In the genomic region with DNA sequence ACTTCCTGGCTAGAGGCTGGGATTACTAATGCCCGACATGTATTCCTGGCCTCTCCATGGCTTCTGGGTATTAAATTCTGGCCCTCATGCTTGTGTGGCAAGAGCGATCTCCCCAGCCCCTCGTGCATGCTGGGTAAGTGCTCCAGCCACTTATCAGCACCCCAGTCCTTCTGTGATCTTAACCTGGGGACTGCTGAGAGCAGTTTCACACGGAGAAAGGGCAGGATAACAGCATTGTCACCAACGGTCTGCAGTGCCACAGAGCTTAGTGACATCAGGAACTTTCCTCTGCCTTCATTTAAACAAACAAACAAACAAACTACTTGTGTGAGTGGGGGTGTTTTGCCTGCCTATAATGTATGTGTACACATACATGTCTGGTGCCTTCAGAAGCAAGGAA, we compare ENCODE assay signal across 15 mouse cellular contexts. TPM values are rescaled to one million over a fixed set of nuclear protein-coding genes. Genes with fewer than 3 reads are reported as not detected.
A peak's percentile ranks its signal among the peaks of the same experiment; 100 is the strongest.
DNase-seq lines count a peak whose midpoint lies in the region; ATAC-seq and TF ChIP-seq lines count a peak whose summit lies in the region.
"Had no signal": no experiment of that assay in that cellular context is flagged by ENCODE, and none has a peak within 500 bp of the region (broad histone marks: within the 10 kb centered on the region; RNA-seq: fewer than 3 reads in every experiment).

No protein-coding gene starts in this region.

- peaks cover 76% of the 10 kb centered on the region for H3K27me3 ChIP-seq in heart, embryonic 10.5 days (ENCODE audit: insufficient read depth, poor library complexity, severe bottlenecking)
- H3K27me3 ChIP-seq in kidney, postnatal 0 days (ENCODE audit: insufficient read depth, low read length), result no peaks in the 10 kb centered on the region
- H3K27me3 ChIP-seq in embryonic facial prominence, embryonic 14.5 days (replicated peaks; ENCODE audit: control insufficient read depth, insufficient read depth, low read length), result peaks cover 27% of the 10 kb centered on the region
- peaks cover 59% of the 10 kb centered on the region for H3K27me3 ChIP-seq in liver, embryonic 15.5 days
- H3K27me3 ChIP-seq: Patski had no signal

- H3K4me3 ChIP-seq in heart, embryonic 10.5 days, result peak overlapping the region; percentile 58
- peak overlapping the region; percentile 25; the same call in 1 of the 2 replicates for H3K4me3 ChIP-seq in kidney, postnatal 0 days (replicated peaks; ENCODE audit: low read depth, low read length)
- H3K4me3 ChIP-seq in embryonic facial prominence, embryonic 14.5 days (ENCODE audit: low read depth, low read length), result no peak overlapping the region
- H3K4me3 ChIP-seq in liver, embryonic 15.5 days (replicated peaks), result peak overlapping the region; percentile 21; the same call in 1 of the 2 replicates
- H3K4me3 ChIP-seq: myocyte had no signal

- H3K9ac ChIP-seq in kidney, postnatal 0 days (ENCODE audit: low read depth, low read length), result no peak overlapping the region
- peak overlapping the region; percentile 15; the same call in 1 of the 2 replicates for H3K9ac ChIP-seq in embryonic facial prominence, embryonic 14.5 days (ENCODE audit: low read depth, low read length)
- no peak overlapping the region; the same call in 1 of the 2 replicates for H3K9ac ChIP-seq in liver, embryonic 15.5 days

- ATAC-seq in kidney, postnatal 0 days (replicated peaks; ENCODE audit: low FRiP score, low read depth), result no peak
- no peak for ATAC-seq in embryonic facial prominence, embryonic 14.5 days (ENCODE audit: low read depth)
- ATAC-seq in liver, embryonic 15.5 days (ENCODE audit: insufficient read depth), result no peak
- ATAC-seq: inflammation-experienced regulatory T-cells, adult 6 months; Patski had no signal

- no peaks in the 10 kb centered on the region for H3K9me3 ChIP-seq in heart, embryonic 10.5 days
- H3K9me3 ChIP-seq in kidney, postnatal 0 days (replicated peaks; ENCODE audit: low read length), result no peaks in the 10 kb centered on the region
- H3K9me3 ChIP-seq in embryonic facial prominence, embryonic 14.5 days (ENCODE audit: control insufficient read depth, low read length), result no peaks in the 10 kb centered on the region
- H3K9me3 ChIP-seq in liver, embryonic 15.5 days (replicated peaks), result no peaks in the 10 kb centered on the region

- no peak overlapping the region for H3K4me2 ChIP-seq in kidney, postnatal 0 days (ENCODE audit: low read length)
- H3K4me2 ChIP-seq in embryonic facial prominence, embryonic 14.5 days (ENCODE audit: low read depth, low read length), result no peak overlapping the region; the same call in 1 of the 2 replicates
- H3K4me2 ChIP-seq in liver, embryonic 15.5 days, result peak overlapping the region; percentile 59

- no peaks in the 10 kb centered on the region for H3K36me3 ChIP-seq in heart, embryonic 10.5 days
- H3K36me3 ChIP-seq in kidney, postnatal 0 days (ENCODE audit: insufficient read depth, low read length), result no peaks in the 10 kb centered on the region
- no peaks in the 10 kb centered on the region for H3K36me3 ChIP-seq in embryonic facial prominence, embryonic 14.5 days (ENCODE audit: control insufficient read depth, insufficient read depth, low read length)
- no peaks in the 10 kb centered on the region for H3K36me3 ChIP-seq in liver, embryonic 15.5 days (replicated peaks)

- no peak for DNase-seq in heart, embryonic 10.5 days (ENCODE audit: low spot score)
- DNase-seq in heart, adult 11 months, result no peak
- no peak for DNase-seq in kidney, postnatal 0 days (ENCODE audit: low spot score)
- DNase-seq in kidney, adult 8-10 months, result no peak
- DNase-seq in embryonic facial prominence, embryonic 14.5 days (ENCODE audit: low spot score), result no peak
- no peak for DNase-seq in adipocyte (ENCODE audit: low spot score)
- no peak for DNase-seq in left cerebral cortex, adult 9 months (ENCODE audit: low spot score in 2 of 2)
- DNase-seq: adrenal gland, postnatal 25 days; cerebellum, adult 11-12 months; layer of hippocampus, postnatal 36 days; right cerebral cortex, postnatal 14 days had no signal

- 2% methylated on average over 5 of the region's 5 CpGs for WGBS in heart, embryonic 10.5 days
- 8% methylated on average over 5 of the region's 5 CpGs for WGBS in kidney, postnatal 0 days
- 13% methylated on average over 5 of the region's 5 CpGs for WGBS in embryonic facial prominence, embryonic 14.5 days
- 7% methylated on average over 5 of the region's 5 CpGs for WGBS in liver, embryonic 15.5 days (ENCODE audit: insufficient replicate concordance)

- no peak for TF ChIP-seq CTCF in kidney, postnatal 0 days (IDR thresholded peaks at IDR 0.05; ENCODE audit: low read depth)

- H3K4me1 ChIP-seq in heart, embryonic 10.5 days, result peaks cover 27% of the 10 kb centered on the region
- 0 out of 2 replicates have a peak, but pooled peaks cover 14% of the 10 kb centered on the region for H3K4me1 ChIP-seq in kidney, postnatal 0 days (replicated peaks; ENCODE audit: insufficient read depth, low read length)
- H3K4me1 ChIP-seq in embryonic facial prominence, embryonic 14.5 days (ENCODE audit: control insufficient read depth, insufficient read depth, low read length), result peaks cover 14% of the 10 kb centered on the region
- H3K4me1 ChIP-seq in liver, embryonic 15.5 days (replicated peaks), result peaks cover 34% of the 10 kb centered on the region

- no peak overlapping the region for H3K27ac ChIP-seq in heart, embryonic 10.5 days
- H3K27ac ChIP-seq in kidney, postnatal 0 days, result no peak overlapping the region
- H3K27ac ChIP-seq in embryonic facial prominence, embryonic 14.5 days (replicated peaks; ENCODE audit: low read depth, low read length), result no peak overlapping the region
- H3K27ac ChIP-seq in liver, embryonic 15.5 days (replicated peaks), result no peak overlapping the region

RNA-seq across cellular contexts. Expression of a gene that starts 2.9 kb away (rescaled TPM):
- 0.18 TPM in 1 of 2 replicates, not detected in the other for polyA plus RNA-seq in heart, embryonic 10.5 days (2016; fragmentation: Nextera tagmentation; extraction: Ambion mirVana)
- 15.3 and 19.4 TPM in 2 replicates for polyA plus RNA-seq in kidney, postnatal 0 days (2015; fragmentation: Nextera tagmentation; extraction: Ambion mirVana)
- polyA plus RNA-seq in embryonic facial prominence, embryonic 14.5 days (2014; fragmentation: Nextera tagmentation; extraction: Ambion mirVana), result 0.22 and 0.39 TPM in 2 replicates
- 0.54 and 1.0 TPM in 2 replicates for polyA plus RNA-seq in liver, embryonic 15.5 days (2015; fragmentation: Nextera tagmentation; extraction: Ambion mirVana)
- polyA plus RNA-seq: myocyte had no signal

RNA-seq across cellular contexts. Expression of a gene that starts 12.6 kb away (rescaled TPM):
- polyA plus RNA-seq in heart, embryonic 10.5 days (2016; fragmentation: Nextera tagmentation; extraction: Ambion mirVana), result 0.23 and 0.29 TPM in 2 replicates
- 12.9 and 13.5 TPM in 2 replicates for polyA plus RNA-seq in kidney, postnatal 0 days (2015; fragmentation: Nextera tagmentation; extraction: Ambion mirVana)
- 2.8 and 4.3 TPM in 2 replicates for polyA plus RNA-seq in embryonic facial prominence, embryonic 14.5 days (2014; fragmentation: Nextera tagmentation; extraction: Ambion mirVana)
- 1.6 and 1.7 TPM in 2 replicates for polyA plus RNA-seq in liver, embryonic 15.5 days (2015; fragmentation: Nextera tagmentation; extraction: Ambion mirVana)
- polyA plus RNA-seq: myocyte had no signal

RNA-seq across cellular contexts. Expression of a gene that starts 17.8 kb away (rescaled TPM):
- 77.6 and 101 TPM in 2 replicates for polyA plus RNA-seq in heart, embryonic 10.5 days (2016; fragmentation: Nextera tagmentation; extraction: Ambion mirVana)
- 90.2 and 100 TPM in 2 replicates for polyA plus RNA-seq in kidney, postnatal 0 days (2015; fragmentation: Nextera tagmentation; extraction: Ambion mirVana)
- 103 and 105 TPM in 2 replicates for polyA plus RNA-seq in embryonic facial prominence, embryonic 14.5 days (2014; fragmentation: Nextera tagmentation; extraction: Ambion mirVana)
- polyA plus RNA-seq in liver, embryonic 15.5 days (2015; fragmentation: Nextera tagmentation; extraction: Ambion mirVana), result 37.8 and 40.1 TPM in 2 replicates

RNA-seq across cellular contexts. Expression of a gene that starts 20.9 kb away (rescaled TPM):
- 4.2 and 7.1 TPM in 2 replicates for polyA plus RNA-seq in heart, embryonic 10.5 days (2016; fragmentation: Nextera tagmentation; extraction: Ambion mirVana)
- polyA plus RNA-seq in kidney, postnatal 0 days (2015; fragmentation: Nextera tagmentation; extraction: Ambion mirVana), result 18.6 and 20.6 TPM in 2 replicates
- polyA plus RNA-seq in embryonic facial prominence, embryonic 14.5 days (2014; fragmentation: Nextera tagmentation; extraction: Ambion mirVana), result 13.6 and 14.9 TPM in 2 replicates
- 6.4 TPM in 2 replicates for polyA plus RNA-seq in liver, embryonic 15.5 days (2015; fragmentation: Nextera tagmentation; extraction: Ambion mirVana)

RNA-seq across cellular contexts. Expression of a gene that starts 47.1 kb away (rescaled TPM):
- polyA plus RNA-seq in heart, embryonic 10.5 days (2016; fragmentation: Nextera tagmentation; extraction: Ambion mirVana), result 0.84 and 1.2 TPM in 2 replicates
- polyA plus RNA-seq in kidney, postnatal 0 days (2015; fragmentation: Nextera tagmentation; extraction: Ambion mirVana), result 8.5 and 8.8 TPM in 2 replicates
- polyA plus RNA-seq in embryonic facial prominence, embryonic 14.5 days (2014; fragmentation: Nextera tagmentation; extraction: Ambion mirVana), result 5.1 and 7.4 TPM in 2 replicates
- 4.2 and 4.8 TPM in 2 replicates for polyA plus RNA-seq in liver, embryonic 15.5 days (2015; fragmentation: Nextera tagmentation; extraction: Ambion mirVana)
